Mouse (Mus musculus) ES-Bruce4 (cell line): ENCODE measurements around the gene BC051665.

Experiments used
- CTCF ChIP-seq: IDR thresholded peaks from one replicate; pipeline ENCODE4 v1.8.1; 2011; ENCODE audit warnings: low read depth, low read length
- POLR2A ChIP-seq: IDR thresholded peaks from one replicate; pipeline ENCODE4 v1.8.1; 2011; ENCODE audit warnings: low read length; ENCODE audit not compliant: insufficient read depth

GRCm38 (mm10) chr13:60746271-60746670 is 39.9 kb downstream of the BC051665 start:
- TF ChIP-seq POLR2A (no peak), CTCF (peak; percentile 10)
